Mouse (Mus musculus) gastrocnemius, postnatal 36 days (tissue): ENCODE measurements around the gene Grb7. TPM values are rescaled to one million over a fixed set of nuclear protein-coding genes. Genes with fewer than 3 reads are reported as not detected.

ENCODE experiments used
- DNase-seq, 2 experiments: peaks; one replicate each; pipeline ENCODE4 v3.0.0; 2022
- intact Hi-C: fragments of 180-260 bp; cut with DNase I; formaldehyde crosslinking; loops from one replicate; pipeline ENCODE4 v1.15.1; 2025
- total RNA-seq, 2 experiments: library from RNA; stranded (reverse); gene quantifications; 2 replicates each; pipeline ENCODE4 v1.2.3; 2021

The Grb7 gene
- total RNA-seq, 2 experiments from 2014 or later: not detected

DNA sequence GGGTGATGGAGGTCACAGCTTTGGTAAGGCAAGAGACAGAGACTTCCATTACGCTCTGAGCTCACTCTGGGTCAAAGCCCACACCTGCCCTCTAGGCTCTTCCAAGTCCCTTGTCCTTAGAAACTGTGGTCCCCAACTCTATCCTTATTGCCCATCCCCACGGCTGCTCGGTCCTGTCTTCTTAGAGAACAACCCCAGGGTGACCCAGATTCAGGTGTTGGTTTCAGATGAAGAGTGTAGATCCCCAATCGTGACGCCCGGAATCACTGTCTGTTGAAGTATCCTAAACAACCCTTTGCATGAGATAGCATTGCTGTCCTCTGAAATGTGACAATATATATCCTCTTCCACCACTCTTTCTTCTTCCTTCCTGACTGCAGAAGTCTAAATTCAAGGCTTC, 16.1 kb downstream of the Grb7 start:
- intact Hi-C loops: no loop called here
- no peak for DNase-seq

DNA sequence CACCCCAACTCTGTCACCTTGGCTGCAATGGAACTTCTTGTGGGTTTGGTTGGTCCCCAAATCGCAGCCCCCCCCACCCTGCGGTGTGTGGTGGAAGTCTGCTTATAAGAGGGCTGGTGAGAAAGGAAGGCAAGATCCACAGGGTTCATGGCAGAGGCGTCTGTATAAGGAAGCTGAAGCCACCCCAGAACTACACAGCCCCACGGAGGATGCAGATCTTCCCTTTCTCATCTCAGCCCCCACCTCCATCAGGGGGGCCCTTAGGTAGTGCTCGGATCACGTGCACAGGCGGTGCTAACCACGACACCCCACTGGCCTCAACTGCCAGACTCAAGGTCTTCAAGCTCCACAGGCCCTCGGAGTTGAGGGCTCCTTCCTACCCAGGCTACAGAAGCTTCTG, 17.7 kb downstream of the Grb7 start:
- intact Hi-C loops: no loop called here
- DNase-seq: no peak

DNA sequence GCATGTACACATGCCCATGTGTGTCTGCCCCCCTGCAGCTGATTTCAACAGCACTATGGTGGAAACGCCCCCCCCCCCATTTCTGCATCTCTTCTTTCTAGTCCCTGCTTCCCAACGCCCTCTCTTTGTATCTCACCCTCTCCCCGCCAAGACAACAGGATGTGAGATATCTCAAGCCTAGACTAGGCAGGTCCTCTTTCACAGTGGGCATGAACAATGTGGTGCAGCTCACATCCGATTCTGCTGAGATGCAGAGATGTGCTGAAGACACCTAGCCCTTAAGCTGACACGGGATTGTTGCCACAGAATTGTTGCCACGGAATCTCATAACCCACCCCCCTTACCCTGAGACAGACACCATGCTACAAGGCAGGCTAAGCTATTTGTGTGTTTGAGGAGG, 18.3 kb downstream of the Grb7 start:
- intact Hi-C loops: no loop called here
- DNase-seq: no peak

DNA sequence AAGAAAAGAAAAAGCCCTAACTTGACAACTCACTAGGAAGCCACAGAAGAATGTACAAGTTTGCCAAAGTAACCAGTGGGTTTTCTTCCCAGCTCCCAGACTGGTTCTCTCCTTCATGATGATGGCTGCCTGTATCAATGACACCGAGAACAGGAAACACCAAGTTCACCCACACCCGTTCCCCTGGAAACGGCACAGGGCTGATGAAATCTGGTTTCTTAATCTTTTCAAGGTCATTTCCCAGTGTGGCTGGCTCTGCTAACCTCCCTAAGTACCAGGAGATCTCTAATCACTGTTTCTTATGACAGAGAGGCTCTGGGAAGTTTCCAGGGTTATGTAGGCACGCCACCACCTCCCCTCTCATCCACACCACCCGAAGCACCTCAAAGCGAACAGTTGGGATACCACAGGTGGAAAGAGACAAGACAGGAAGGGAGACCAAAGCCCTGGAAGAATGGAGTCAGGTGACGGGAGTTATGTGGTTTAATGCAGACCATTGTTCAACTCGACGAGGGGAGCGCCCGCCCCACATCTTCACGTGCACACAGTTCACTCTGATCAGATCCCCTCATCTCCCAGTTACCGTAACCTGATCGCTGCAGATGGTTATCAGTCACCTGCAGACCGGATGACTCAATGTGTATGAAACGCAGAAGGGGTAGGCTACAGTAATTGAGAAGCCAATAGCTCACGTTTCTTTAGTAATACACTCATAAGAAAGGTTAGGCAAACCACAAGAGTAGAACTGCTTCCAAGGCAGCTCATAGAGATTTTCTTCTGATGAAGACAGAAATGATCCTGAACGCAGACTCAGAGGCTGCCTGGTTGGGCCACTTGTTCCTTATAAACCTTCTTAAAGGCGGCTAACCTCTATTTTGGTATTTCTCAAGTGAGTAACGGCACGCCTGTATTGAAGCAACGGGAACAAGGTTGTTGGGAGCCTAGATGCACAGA, 23.8 kb downstream of the Grb7 start:
- intact Hi-C loops: no loop called here
- DNase-seq: no peak

DNA sequence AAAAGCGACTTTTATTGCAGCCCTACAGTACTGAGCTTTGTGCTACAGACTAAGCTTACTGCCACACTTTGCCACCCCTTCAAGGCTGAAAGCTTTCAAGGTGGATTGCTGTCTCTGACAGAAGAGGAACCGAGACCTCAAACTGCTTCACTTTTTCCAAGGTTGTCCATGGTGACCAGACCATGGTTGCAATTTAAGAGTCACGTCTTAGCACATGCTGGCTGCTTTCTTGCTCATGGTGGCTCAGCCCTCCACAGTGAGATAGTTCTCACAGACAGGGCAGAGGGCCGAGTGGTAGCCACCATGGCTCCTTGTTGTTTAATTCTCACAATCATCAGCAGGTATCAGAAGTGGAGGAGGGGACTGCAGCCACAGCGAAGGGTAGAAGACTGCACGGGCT, 24.6 kb downstream of the Grb7 start:
- DNase-seq: no peak
- intact Hi-C loops: no loop called here

DNA sequence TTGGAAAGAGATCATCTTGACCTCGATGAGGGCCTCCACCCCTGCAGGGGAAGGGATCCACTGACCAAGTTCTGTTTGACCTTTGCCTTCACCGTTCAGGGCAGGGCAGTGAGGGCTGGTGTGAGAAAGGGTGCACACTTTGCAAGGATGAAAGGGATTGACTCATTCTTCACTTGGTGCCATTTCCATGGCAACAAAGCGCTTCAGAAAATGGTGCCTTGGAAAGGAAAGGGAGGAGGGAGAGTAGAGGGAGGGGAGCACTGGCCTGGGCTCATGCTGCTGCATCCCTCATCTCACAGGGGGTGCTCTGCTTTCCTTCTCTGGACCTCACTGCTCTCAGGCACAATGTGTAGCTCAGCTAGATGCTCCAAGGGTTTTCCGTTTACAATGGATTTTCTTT, 26.5 kb downstream of the Grb7 start:
- intact Hi-C loops: no loop called here
- no peak for DNase-seq

DNA sequence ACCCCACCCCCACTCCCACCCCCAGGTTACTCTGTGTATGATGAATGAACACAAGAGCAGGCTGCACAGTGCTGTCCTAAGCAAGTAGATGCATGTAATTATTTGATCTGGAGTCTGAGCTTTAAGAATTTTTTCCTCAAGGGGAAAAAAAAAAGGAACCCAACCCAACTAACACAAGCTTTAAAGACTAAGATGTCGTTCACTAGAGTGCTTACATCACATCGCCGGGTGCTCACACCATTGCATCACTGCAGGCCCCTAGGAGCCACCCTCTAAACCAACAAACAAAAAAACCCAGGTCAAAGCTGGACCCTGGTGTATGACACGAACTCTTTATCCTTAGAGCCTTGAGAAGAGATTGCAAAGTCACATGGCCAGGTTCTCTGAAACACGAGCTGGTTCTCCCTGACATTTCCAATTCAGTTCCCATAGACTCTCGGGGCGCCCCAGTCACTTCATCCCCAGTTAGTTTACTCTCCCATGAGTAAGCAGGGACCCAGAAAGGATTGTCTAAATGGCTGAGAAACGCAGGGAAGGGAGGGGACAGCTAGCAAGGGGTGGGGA, 27.8 kb downstream of the Grb7 start:
- no peak for DNase-seq
- intact Hi-C loops: no loop called here

DNA sequence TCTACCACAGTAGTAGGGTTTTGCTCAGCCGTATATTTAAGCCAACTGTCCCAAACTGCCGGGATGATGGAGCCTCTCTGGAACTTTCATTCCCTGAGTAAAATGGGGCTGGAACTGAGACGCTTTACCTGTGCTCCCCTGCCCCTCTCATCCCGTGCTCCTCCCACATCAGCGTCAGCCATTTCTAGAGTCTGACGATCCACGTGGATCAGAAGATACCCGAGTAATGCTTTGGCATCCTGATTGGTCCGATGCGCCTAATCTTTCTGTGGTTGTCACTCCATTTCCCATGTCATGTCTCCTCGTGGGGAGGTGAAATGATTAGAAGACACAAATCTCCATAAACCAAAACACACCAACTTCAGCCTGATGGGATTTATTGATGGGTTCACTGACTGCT, 28.8 kb downstream of the Grb7 start:
- intact Hi-C loops: no loop called here
- no peak for DNase-seq

DNA sequence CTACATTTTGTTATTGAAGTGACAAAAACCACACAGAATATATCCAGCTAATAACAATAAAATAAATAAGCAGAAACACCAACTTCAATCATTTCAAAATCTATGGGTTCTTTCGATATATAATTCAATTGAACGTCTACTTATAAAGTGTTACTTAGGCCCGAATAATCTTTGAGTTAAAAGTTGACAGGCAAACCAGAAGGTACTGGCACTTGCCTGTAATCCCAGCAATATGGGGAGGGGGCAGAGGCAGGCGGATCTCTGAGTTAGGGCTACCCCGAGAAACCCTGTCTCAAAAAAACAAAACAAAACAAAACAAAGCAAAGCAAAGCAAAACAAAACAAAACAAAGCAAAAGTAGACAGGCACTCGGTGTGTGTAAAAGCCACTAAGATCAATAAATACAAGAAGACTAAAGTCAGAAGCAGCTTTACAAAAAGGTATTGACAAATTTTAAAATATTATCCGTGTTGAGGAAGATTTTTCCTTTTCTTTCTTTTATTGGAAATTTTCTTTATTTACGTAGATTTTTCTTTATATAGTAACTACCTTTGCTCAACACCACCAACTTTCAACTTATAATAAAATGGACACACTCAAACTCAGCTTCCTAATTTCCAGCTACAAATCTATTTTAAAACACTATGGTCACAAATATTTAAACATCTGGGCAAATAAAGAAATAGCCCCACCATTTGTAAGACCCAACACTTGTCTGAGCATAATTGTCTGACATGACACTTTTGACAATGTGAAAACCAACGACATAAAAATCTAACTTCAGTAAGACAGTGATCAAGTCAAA, 29.6 kb downstream of the Grb7 start:
- DNase-seq: no peak
- intact Hi-C loops: no loop called here

DNA sequence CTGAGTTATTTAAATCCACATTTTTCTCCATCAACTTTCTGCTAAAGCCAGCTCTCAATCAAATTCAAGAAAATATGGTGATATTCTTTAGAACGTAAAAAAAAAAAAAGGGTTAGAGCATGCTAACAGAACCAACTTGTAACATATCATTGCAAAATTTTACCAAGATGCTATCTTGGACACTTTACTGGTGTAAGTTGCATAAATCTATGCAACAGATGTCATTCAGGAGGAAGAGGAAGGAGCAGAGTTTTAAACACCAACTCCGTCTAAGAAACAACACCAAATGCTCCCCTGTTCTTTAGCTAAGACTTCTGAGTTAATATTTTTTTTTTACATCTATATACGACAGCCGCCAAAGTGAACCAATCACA, 30.2 kb downstream of the Grb7 start:
- intact Hi-C loops: no loop called here
- DNase-seq: no peak

DNA sequence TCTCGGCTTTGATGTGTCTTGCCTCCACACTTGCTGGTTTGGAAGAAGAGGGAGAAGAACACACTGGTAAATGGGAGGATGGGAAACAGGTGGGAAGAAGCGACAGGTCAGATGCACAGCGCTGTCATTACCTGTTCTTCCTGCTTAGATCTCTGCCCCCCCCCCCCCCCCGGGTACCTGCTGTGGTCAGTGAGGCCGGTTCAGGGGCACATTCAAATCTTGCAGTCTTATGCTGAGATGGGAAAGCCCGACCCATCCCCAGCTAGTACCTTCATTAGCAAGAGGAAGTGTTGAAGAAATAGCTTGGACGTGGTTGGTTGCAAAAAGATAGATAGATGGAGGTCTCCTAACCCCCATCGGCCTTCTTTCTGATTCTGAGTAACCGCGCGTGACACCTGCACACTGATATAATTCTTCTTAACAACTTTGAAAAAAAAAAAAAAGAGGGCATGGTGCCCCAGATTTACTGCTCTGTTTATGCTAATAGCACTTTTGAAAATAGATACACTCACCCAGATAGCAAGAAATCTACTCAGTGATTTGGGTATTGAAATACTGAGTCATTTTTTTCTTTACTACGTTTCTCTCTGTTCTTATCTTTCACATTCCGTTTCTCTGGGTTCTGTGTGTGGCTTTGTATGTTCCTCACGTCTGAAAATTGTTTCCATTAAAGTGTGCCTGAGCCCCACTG, 31.0 kb downstream of the Grb7 start:
- intact Hi-C loops: no loop called here
- DNase-seq: no peak

DNA sequence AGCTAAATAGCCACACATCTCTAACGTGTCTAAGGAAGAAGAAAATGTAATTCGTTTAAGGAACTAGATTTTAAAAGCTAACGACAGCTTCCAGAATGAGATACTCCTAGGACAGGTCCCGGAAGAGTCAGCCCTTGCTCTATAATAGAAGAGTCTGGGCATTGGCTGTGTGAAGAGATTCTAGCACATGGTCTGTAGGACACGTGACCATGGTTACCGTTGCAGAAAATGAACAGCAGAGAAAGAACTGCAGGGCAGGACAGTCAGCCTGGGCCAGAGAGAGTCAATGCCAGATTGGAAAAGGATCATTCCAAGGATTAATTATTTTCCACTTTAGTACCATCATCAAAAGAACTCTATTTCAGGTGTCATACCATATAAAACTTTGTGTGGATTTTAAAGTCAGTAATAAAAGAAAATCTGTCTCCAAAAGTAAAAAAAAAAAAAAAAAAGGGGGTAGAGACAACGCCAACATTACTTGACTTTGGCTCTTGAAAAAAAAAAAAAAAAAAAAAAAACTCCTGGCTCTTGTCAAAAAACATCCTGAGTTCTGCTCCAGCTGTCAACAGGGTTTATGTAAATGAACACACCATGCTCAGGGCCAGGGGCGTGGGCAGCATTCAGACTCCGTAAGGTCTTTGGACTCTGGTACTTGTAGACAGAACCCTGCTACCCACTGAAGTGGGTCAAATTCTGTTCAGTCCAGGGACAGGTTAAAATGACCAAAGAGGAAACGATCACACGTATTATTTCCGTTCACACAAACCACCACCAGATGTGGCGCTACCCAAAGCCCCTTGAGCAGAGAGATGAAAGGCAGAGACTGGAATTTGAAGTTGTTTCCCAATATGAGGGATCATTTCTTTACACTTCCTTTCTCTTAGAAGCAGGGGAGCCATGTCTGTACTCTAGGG, 33.1 kb downstream of the Grb7 start:
- no peak for DNase-seq
- intact Hi-C loops: no loop called here

DNA sequence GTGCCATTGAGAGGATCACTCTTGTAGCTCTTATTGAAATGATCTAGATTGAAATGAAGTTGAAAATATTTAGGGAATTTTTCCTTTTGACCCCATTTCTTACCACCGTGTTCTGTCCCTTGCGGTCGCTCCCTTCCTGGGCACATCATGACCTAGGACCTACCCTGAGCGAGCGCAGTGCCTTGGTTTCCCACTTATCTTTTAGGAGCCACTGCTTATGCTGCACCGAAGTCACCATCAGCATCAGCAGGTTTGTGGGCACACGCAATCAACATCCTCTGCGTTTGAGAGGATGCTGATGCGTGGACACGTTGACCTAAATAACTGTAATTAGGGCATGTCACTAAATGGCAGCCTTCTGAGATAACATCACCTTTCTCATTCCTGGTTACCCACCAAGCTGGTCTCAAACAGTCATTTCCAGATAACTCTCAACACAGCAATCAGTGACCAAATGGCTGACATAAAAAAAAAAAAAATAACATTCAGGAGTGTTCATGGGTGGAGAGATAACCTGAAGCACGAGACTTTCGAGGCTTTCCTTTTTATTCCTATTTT, 33.8 kb downstream of the Grb7 start:
- no peak for DNase-seq
- intact Hi-C loops: no loop called here

DNA sequence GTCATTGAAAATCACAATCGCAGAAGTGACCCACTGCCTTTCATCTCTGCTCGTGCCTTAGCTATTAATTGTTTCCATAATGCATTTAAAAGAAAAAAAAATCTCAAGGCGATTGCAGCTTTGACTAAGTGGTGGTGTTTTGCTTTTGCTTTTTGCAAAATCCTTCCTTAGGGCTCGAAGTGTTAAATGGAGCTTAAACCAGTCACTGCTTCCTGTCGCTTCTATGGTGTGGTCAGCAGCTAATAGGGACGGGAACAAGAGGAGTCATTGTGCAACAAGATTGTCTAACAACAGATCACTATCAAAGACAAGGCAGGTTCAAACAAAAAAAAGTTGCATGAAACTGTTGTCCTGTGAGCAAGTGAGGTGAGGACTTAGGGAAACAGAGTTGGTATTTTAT, 35.0 kb downstream of the Grb7 start:
- DNase-seq: no peak
- intact Hi-C loops: no loop called here

DNA sequence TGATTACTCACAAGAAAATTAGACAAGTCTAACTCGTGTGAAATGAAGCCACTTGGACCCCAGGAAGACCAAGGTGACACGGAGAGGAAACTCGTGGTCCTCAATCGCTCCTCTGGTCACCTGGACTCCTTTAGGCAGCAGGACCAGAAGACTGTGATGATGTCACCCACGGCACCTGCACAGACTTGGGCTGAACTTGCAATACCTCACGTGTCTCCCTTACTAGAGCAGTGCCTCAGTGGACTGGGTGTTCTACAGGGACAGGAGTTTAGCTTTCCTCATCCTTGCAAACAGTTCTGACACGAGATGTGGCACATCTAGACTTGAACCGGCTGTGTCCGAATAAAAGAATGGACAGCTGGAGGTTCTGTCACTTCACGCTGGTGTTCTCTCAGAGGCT, 35.9 kb downstream of the Grb7 start:
- intact Hi-C loops: no loop called here
- DNase-seq: no peak

DNA sequence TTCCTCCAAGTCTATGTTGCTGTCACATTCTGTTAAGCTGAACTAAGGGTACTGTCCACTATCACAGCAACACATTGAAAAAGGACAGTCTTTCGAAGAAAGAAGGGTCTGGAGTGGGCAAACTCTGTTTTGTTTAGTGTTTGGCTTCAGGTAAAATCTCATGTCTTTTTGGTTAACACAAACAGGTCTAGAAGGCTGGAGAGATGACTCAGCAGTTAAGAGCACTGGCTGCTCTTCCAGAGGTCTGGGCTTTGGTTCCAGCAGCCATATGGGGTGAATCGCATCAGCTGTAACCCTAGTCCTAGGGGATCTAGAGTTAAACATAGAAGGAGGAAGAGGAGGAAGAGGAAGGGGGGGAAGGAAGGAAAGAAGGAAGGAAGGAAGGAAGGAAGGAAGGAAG, 39.6 kb downstream of the Grb7 start:
- intact Hi-C loops: no loop called here
- DNase-seq: no peak

DNA sequence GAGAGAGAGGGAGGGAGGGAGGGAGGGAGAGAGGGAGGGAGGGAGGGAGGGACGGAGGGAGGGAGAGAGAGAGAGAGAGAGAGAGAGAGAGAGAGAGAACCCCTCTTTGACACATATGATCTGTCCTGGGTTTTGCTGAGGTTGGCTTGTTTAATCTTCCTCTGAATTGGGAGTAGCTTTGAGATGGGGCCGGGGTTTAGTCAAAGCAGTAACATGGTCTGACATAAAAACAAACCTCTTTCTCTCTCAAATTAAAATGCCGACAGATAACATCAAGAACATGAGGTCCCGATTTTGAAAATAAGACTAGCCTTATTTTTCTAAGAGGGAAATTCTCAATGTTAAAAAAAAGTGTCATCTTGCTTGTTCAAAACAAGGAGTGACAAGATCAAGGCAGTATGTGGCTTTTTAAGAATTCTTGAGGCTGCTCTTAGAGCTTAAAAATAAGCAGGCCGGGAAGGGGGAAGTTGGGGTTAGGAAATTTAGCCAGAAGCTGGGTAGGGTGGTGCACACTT, 41.4 kb downstream of the Grb7 start:
- no peak for DNase-seq
- intact Hi-C loops: no loop called here

DNA sequence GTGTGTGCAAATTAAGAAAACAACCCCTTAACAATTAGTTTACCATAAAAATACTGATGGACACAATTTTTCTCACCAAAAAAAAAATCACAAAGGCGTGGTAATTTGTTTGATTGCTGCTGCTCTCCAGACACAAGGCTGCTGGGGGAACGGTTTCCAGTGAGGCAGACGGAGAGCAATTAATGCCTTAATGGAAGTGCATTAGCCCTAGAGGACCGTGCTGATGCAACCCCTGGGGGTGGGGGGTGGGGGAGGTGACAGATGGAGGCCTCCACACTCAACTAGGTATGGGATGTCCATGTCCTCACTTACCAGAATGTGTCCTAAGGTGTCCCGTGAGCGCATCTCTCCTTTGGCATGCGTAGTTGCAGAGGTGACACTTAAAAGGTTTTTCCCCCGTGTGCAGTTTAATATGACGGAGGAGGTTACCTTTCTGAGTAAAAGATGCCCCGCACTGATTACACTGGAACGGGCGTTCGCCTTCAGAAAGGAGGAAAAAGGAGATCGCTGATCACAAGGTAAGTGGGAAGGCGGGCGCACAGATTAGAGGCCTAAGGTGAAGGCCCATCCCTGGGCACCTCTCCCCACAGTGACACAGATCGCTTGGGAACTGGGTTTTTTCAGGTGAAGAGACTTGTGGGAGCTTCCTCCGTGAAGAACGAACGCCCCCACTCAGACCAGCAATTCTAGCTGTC, 42.5 kb downstream of the Grb7 start:
- intact Hi-C loops: no loop called here
- DNase-seq: no peak

DNA sequence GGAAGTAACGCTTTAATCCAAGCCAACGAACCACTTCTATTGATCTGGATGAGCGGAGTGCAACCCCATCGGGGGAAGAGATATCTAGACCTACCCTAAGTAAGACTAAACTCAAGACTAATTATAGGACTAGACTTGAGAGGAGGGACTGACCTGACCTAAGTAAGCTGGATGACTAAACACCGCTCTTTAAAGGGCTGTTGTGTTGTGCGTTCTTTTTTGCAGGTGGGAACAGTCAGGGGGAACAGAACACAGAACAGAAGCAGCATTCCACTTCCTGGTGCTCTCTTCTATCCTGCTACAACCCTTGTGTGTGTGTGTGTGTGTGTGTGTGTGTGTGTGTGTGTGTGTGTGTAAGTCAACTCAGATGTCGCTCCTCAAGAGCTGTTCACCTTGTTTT, 45.4 kb downstream of the Grb7 start:
- no peak for DNase-seq
- intact Hi-C loops: no loop called here
